Mouse (Mus musculus): ENCODE results near the gene Tmem139.

Gene Tmem139

GRCm38 (mm10) chr6:42282865-42283528 lies 21.2 kb downstream of the Tmem139 start:
- DNase-seq: no peak

- DNase-seq: no peak
Measured at GRCm38 (mm10) chr6:42286448-42286847, 24.7 kb downstream of the Tmem139 start, which contains the start of gene Clcn1. Clcn1 (plus strand) TSS chr6:42286685.

- DNase-seq: no peak
Measured at GRCm38 (mm10) chr6:42287562-42287961, 25.8 kb downstream of the Tmem139 start.

GRCm38 (mm10) chr6:42293327-42293726 lies 31.6 kb downstream of the Tmem139 start:
- DNase-seq: no peak

- no peak for DNase-seq
Measured at GRCm38 (mm10) chr6:42295549-42296094, 33.9 kb downstream of the Tmem139 start.

- DNase-seq: no peak
Measured at GRCm38 (mm10) chr6:42299362-42299761, 37.6 kb downstream of the Tmem139 start.

GRCm38 (mm10) chr6:42309816-42310378 lies 48.1 kb downstream of the Tmem139 start:
- DNase-seq: peak; percentile 26

- no peak for DNase-seq
Measured at GRCm38 (mm10) chr6:42310427-42311053, 48.8 kb downstream of the Tmem139 start.
